In genomic region chr3:83002191-83002590, GRCm38 (mm10) we compare ENCODE assay signal across 9 mouse cellular contexts. TPM values are rescaled to one million over a fixed set of nuclear protein-coding genes. Genes with fewer than 3 reads are reported as not detected.
DNase-seq lines count a peak whose midpoint lies in the region; ATAC-seq and TF ChIP-seq lines count a peak whose summit lies in the region.
"Had no signal": no experiment of that assay in that cellular context is flagged by ENCODE, and none has a peak within 500 bp of the region (broad histone marks: within the 10 kb centered on the region; RNA-seq: fewer than 3 reads in every experiment).

No protein-coding gene starts in this region.

- H3K36me3 ChIP-seq in E14TG2a.4 (ENCODE audit: insufficient read depth, low read length), result no peaks in the 10 kb centered on the region
- no peaks in the 10 kb centered on the region for H3K36me3 ChIP-seq in embryonic facial prominence, embryonic 11.5 days (replicated peaks; ENCODE audit: control insufficient read depth, insufficient read depth, low read depth, low read length)
- H3K36me3 ChIP-seq: midbrain, embryonic 12.5 days had no signal

- no peak overlapping the region for H3K27ac ChIP-seq in embryonic facial prominence, embryonic 11.5 days (replicated peaks; ENCODE audit: low read depth, low read length)
- H3K27ac ChIP-seq: midbrain, embryonic 12.5 days had no signal

- H3K9ac ChIP-seq in embryonic facial prominence, embryonic 11.5 days (replicated peaks; ENCODE audit: low read length), result no peak overlapping the region
- H3K9ac ChIP-seq: midbrain, embryonic 12.5 days had no signal

- peaks cover 14% of the 10 kb centered on the region; the same call in 1 of the 2 replicates for H3K9me3 ChIP-seq in E14TG2a.4 (ENCODE audit: low read length)
- H3K9me3 ChIP-seq in embryonic facial prominence, embryonic 11.5 days (replicated peaks; ENCODE audit: control insufficient read depth, low read length), result no peaks in the 10 kb centered on the region
- H3K9me3 ChIP-seq: midbrain, embryonic 12.5 days had no signal

- WGBS in embryonic facial prominence, embryonic 11.5 days, result 0% methylated on average over 2 of the region's 2 CpGs

- peaks cover 3% of the 10 kb centered on the region; the same call in 1 of the 2 replicates for H3K4me1 ChIP-seq in E14TG2a.4 (replicated peaks; ENCODE audit: low read depth, low read length)
- H3K4me1 ChIP-seq in embryonic facial prominence, embryonic 11.5 days (ENCODE audit: control insufficient read depth, insufficient read depth, low read length), result no peaks in the 10 kb centered on the region

- TF ChIP-seq CTCF in E14TG2a.4 (conservative IDR thresholded peaks at IDR 0.05; ENCODE audit: low read length), result peak; percentile 57

- peak; percentile 52 for DNase-seq in kidney, adult 9 months
- DNase-seq in kidney, adult 11 months, result no peak
- DNase-seq in embryonic facial prominence, embryonic 11.5 days (ENCODE audit: low spot score), result peak; percentile 61
- peak; percentile 21 to 45 for DNase-seq in layer of hippocampus, postnatal 14 days (ENCODE audit: low spot score in 2 of 2)
- peak; percentile 8 for DNase-seq in retina, adult 2 months (ENCODE audit: low read depth, low spot score)
- DNase-seq in spleen, postnatal 14 days (ENCODE audit: low spot score in 2 of 2), result no peak

- peak; percentile 40 for ATAC-seq in activated CD4-positive, CD25-positive, alpha-beta regulatory T cell, adult 4 months
- no peak for ATAC-seq in embryonic facial prominence, embryonic 11.5 days (replicated peaks; ENCODE audit: insufficient number of reproducible peaks, low FRiP score, low TSS enrichment, low read depth)

- no peak overlapping the region for H3K4me2 ChIP-seq in embryonic facial prominence, embryonic 11.5 days (ENCODE audit: low read depth, low read length)
- H3K4me2 ChIP-seq: midbrain, embryonic 12.5 days had no signal

- no peak overlapping the region for H3K4me3 ChIP-seq in E14TG2a.4 (replicated peaks; ENCODE audit: low read length)
- no peak overlapping the region for H3K4me3 ChIP-seq in embryonic facial prominence, embryonic 11.5 days (ENCODE audit: low read depth, low read length)
- H3K4me3 ChIP-seq: midbrain, embryonic 12.5 days had no signal

- no peaks in the 10 kb centered on the region for H3K27me3 ChIP-seq in E14TG2a.4 (ENCODE audit: insufficient read depth, low read length)
- no peaks in the 10 kb centered on the region for H3K27me3 ChIP-seq in embryonic facial prominence, embryonic 11.5 days (ENCODE audit: control insufficient read depth, insufficient read depth, low read length)

RNA-seq across cellular contexts. Expression of gene Fgg, which starts 5.3 kb away (rescaled TPM):
- polyA plus RNA-seq in activated CD4-positive, CD25-positive, alpha-beta regulatory T cell, adult 4 months (2017; shearing (Covaris generic)), result not detected
- polyA plus RNA-seq in embryonic facial prominence, embryonic 11.5 days (2014; fragmentation: Nextera tagmentation; extraction: Ambion mirVana), result 0.43 TPM in 1 of 2 replicates, not detected in the other
- not detected for total RNA-seq in layer of hippocampus, postnatal 14 days (2021)
- polyA plus RNA-seq: midbrain, embryonic 12.5 days had no signal

RNA-seq across cellular contexts. Expression of gene Fga, which starts 23.7 kb away (rescaled TPM):
- polyA plus RNA-seq in activated CD4-positive, CD25-positive, alpha-beta regulatory T cell, adult 4 months (2017; shearing (Covaris generic)), result not detected
- 0.10 TPM in 1 of 2 replicates, not detected in the other for polyA plus RNA-seq in embryonic facial prominence, embryonic 11.5 days (2014; fragmentation: Nextera tagmentation; extraction: Ambion mirVana)
- not detected for total RNA-seq in layer of hippocampus, postnatal 14 days (2021)
- polyA plus RNA-seq: midbrain, embryonic 12.5 days had no signal

RNA-seq across cellular contexts. Expression of gene Fgb, which starts 47.5 kb away (rescaled TPM):
- not detected for polyA plus RNA-seq in activated CD4-positive, CD25-positive, alpha-beta regulatory T cell, adult 4 months (2017; shearing (Covaris generic))
- polyA plus RNA-seq in embryonic facial prominence, embryonic 11.5 days (2014; fragmentation: Nextera tagmentation; extraction: Ambion mirVana), result 0.08 and 0.14 TPM in 2 replicates
- total RNA-seq in layer of hippocampus, postnatal 14 days (2021), result not detected
- polyA plus RNA-seq: midbrain, embryonic 12.5 days had no signal

RNA-seq across cellular contexts. Expression of gene Plrg1, which starts 53.1 kb away (rescaled TPM):
- polyA plus RNA-seq in activated CD4-positive, CD25-positive, alpha-beta regulatory T cell, adult 4 months (2017; shearing (Covaris generic)), result 10 to 100 TPM; 49.5 to 57.0 TPM
- 141 TPM in 2 replicates for polyA plus RNA-seq in embryonic facial prominence, embryonic 11.5 days (2014; fragmentation: Nextera tagmentation; extraction: Ambion mirVana)
- total RNA-seq in layer of hippocampus, postnatal 14 days (2021), result 10 to 100 TPM; 43.6 to 44.4 TPM

Comparison
In these comparisons a context has a peak if more than half of its experiments do, and no peak if none do; other contexts are left out.
1. DNase-seq: peak in kidney, adult 9 months (single experiment), embryonic facial prominence, embryonic 11.5 days (single experiment), layer of hippocampus, postnatal 14 days (2 of 2) and retina, adult 2 months (single experiment); none in kidney, adult 11 months (single experiment) and spleen, postnatal 14 days (0 of 2).